10 mouse cellular contexts compared by ENCODE assay signal in the genomic region with DNA sequence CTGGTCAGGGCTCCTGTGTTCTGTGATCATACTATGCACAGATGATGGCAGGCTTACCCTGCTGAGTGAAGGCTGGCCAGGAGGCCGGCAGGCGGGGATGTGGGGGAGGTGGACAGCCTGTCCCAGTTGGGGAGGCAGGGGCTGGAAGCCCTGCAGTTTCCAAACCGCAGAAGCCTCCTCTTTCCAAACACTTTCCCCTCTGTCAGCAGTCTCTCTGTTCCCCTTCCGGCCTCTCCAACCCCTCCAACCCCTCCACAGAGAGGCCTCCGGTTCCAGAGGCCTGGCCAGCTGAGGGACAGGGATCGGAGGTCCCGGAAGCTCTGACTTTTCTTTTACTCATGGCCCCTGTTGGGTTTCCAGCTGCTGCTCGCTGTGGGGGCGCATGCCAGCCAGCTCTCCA.
DNase-seq lines count a peak whose midpoint lies in the region; ATAC-seq and TF ChIP-seq lines count a peak whose summit lies in the region.
"Had no signal": no experiment of that assay in that cellular context is flagged by ENCODE, and none has a peak within 500 bp of the region (broad histone marks: within the 10 kb centered on the region; RNA-seq: fewer than 3 reads in every experiment).

No protein-coding gene starts in this region.

- H3K4me3 ChIP-seq in embryonic fibroblast, embryonic 13.5 days (ENCODE audit: insufficient read depth, low read length): no peak overlapping the region
- no peak overlapping the region for H3K4me3 ChIP-seq in heart, embryonic 15.5 days
- H3K4me3 ChIP-seq in lung, embryonic 16.5 days (ENCODE audit: low read length): no peak overlapping the region
- H3K4me3 ChIP-seq: liver, embryonic 13.5 days; neural tube, embryonic 13.5 days had no signal

- H3K9ac ChIP-seq in heart, embryonic 15.5 days: peak overlapping the region; percentile 11; the same call in 1 of the 2 replicates
- no peak overlapping the region for H3K9ac ChIP-seq in lung, embryonic 16.5 days (ENCODE audit: low read length)
- H3K9ac ChIP-seq: liver, embryonic 13.5 days; neural tube, embryonic 13.5 days had no signal

- peaks cover 15% of the 10 kb centered on the region for H3K4me1 ChIP-seq in embryonic fibroblast, embryonic 13.5 days (ENCODE audit: control insufficient read depth, insufficient read depth, low read length)
- peaks cover 55% of the 10 kb centered on the region for H3K4me1 ChIP-seq in heart, embryonic 15.5 days (replicated peaks)
- peaks cover 20% of the 10 kb centered on the region for H3K4me1 ChIP-seq in lung, embryonic 16.5 days (replicated peaks; ENCODE audit: control insufficient read depth, insufficient read depth, low read length)

- TF ChIP-seq POLR2A in embryonic fibroblast, embryonic 13.5 days (IDR thresholded peaks at IDR 0.05; ENCODE audit: low read depth, low read length): no peak

- H3K4me2 ChIP-seq in heart, embryonic 15.5 days: no peak overlapping the region
- no peak overlapping the region for H3K4me2 ChIP-seq in lung, embryonic 16.5 days (ENCODE audit: low read depth, low read length)
- H3K4me2 ChIP-seq: liver, embryonic 13.5 days; neural tube, embryonic 13.5 days had no signal

- no peak for TF ChIP-seq CTCF in embryonic fibroblast, embryonic 13.5 days (IDR thresholded peaks at IDR 0.05; ENCODE audit: borderline replicate concordance, insufficient read depth, low read length)

- WGBS in heart, embryonic 15.5 days: 54% methylated on average over 9 of the region's 9 CpGs
- 68% methylated on average over 9 of the region's 9 CpGs for WGBS in lung, embryonic 16.5 days

- no peaks in the 10 kb centered on the region for H3K27me3 ChIP-seq in heart, embryonic 15.5 days
- no peaks in the 10 kb centered on the region for H3K27me3 ChIP-seq in lung, embryonic 16.5 days (ENCODE audit: control insufficient read depth, insufficient read depth, low read depth, low read length)
- H3K27me3 ChIP-seq: liver, embryonic 13.5 days; neural tube, embryonic 13.5 days had no signal

- DNase-seq in layer of hippocampus, adult 9-11 months: peak; percentile 61
- no peak for DNase-seq in layer of hippocampus, postnatal 36 days
- DNase-seq in cerebellum, postnatal 25 days: no peak
- no peak for DNase-seq in spleen, postnatal 10 days (ENCODE audit: low spot score in 2 of 2)
- DNase-seq in layer of hippocampus, postnatal 14 days (ENCODE audit: low spot score in 2 of 2): no peak
- DNase-seq: liver, embryonic 13.5 days had no signal

- no peak for ATAC-seq in heart, embryonic 15.5 days (replicated peaks; ENCODE audit: insufficient number of reproducible peaks, insufficient read depth, low FRiP score, low read depth)
- ATAC-seq in lung, embryonic 16.5 days (ENCODE audit: low read depth): peak; percentile 67

- H3K27ac ChIP-seq in embryonic fibroblast, embryonic 13.5 days (ENCODE audit: insufficient read depth, low read length): peak overlapping the region; percentile 91
- H3K27ac ChIP-seq in heart, embryonic 15.5 days: peak overlapping the region; percentile 89
- H3K27ac ChIP-seq in lung, embryonic 16.5 days (ENCODE audit: low read length): peak overlapping the region; percentile 71
- H3K27ac ChIP-seq: liver, embryonic 13.5 days; neural tube, embryonic 13.5 days had no signal

- peaks cover 58% of the 10 kb centered on the region for H3K36me3 ChIP-seq in heart, embryonic 15.5 days
- peaks cover 40% of the 10 kb centered on the region for H3K36me3 ChIP-seq in lung, embryonic 16.5 days (ENCODE audit: control insufficient read depth, insufficient read depth, low read length)

- no peaks in the 10 kb centered on the region for H3K9me3 ChIP-seq in heart, embryonic 15.5 days (replicated peaks)
- no peaks in the 10 kb centered on the region for H3K9me3 ChIP-seq in lung, embryonic 16.5 days (ENCODE audit: control insufficient read depth, low read length)
- H3K9me3 ChIP-seq: liver, embryonic 13.5 days; neural tube, embryonic 13.5 days had no signal
